7 mouse cellular contexts compared by ENCODE assay signal in the genomic region with DNA sequence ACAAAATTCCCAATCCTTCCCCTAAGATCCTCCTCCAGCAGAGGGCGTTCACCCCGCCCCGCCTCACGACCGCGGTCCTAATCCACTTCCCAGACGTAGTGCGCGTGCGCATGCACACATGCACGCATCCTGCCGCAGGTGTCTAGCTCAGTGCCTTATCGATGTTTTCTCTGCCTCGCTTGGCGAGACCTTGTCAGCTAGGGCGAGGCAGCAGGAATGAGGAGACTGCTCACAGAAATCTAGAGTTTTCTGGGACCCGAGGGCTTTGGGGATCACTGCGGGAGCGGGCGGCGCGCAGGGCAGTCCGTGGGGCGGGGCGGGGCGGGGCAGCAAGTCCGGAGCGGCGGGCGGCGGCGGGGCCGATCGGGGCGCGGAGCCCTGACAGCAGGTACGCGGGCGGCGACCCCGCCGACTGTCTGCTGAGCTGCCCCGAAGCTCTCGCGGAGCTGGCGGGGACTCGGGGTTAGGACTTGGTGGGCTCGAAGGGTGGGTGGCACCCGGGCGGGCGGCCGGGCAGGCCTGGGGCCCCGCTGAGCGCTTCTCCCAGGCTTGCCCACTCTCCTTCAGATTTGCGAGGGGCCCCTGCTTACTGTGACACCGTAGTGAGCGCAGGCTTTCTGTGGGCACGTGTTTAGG. TPM values are rescaled to one million over a fixed set of nuclear protein-coding genes. Genes with fewer than 3 reads are reported as not detected.
DNase-seq lines count a peak whose midpoint lies in the region; ATAC-seq and TF ChIP-seq lines count a peak whose summit lies in the region.

A gene (plus strand): TSS at position 314 of the 636 bp plus-strand sequence.

- H3K9ac ChIP-seq in intestine, postnatal 0 days (ENCODE audit: low read depth, low read length) = peak within 1 kb of the TSS; percentile 68
- peak within 1 kb of the TSS; percentile 90 for H3K9ac ChIP-seq in midbrain, embryonic 12.5 days (replicated peaks)

- DNase-seq in adrenal gland, adult 8-10 months = peak; percentile 94
- peak; percentile 95 for DNase-seq in embryo, embryonic 9.5 days (ENCODE audit: extremely low spot score)
- peak; percentile 46 for DNase-seq in gonadal fat pad, adult 2 months (ENCODE audit: low read depth)
- DNase-seq in left cerebral cortex, postnatal 4 days = peak; percentile 97

- peak; percentile 50 for TF ChIP-seq POLR2A in small intestine, adult 2 months (IDR thresholded peaks at IDR 0.05; ENCODE audit: low read depth, low read length)

- peak within 1 kb of the TSS; percentile 59 for H3K4me2 ChIP-seq in intestine, postnatal 0 days (replicated peaks; ENCODE audit: low read depth)
- H3K4me2 ChIP-seq in midbrain, embryonic 12.5 days (replicated peaks) = peak within 1 kb of the TSS; percentile 85

- peaks cover 12% of the 10 kb centered on the region; the same call in 1 of the 2 replicates for H3K27me3 ChIP-seq in intestine, postnatal 0 days (replicated peaks; ENCODE audit: control insufficient read depth, insufficient read depth, low read length)
- peaks cover 29% of the 10 kb centered on the region for H3K27me3 ChIP-seq in midbrain, embryonic 12.5 days
- no peaks in the 10 kb centered on the region for H3K27me3 ChIP-seq in small intestine, adult 2 months (ENCODE audit: control insufficient read depth, insufficient read depth, low read length)

- intact Hi-C loops in left cerebral cortex, postnatal 4 days (cut with DNase I) = no loop called here

- peak within 1 kb of the TSS; percentile 69 for H3K4me3 ChIP-seq in intestine, postnatal 0 days (ENCODE audit: low read depth, low read length)
- H3K4me3 ChIP-seq in midbrain, embryonic 12.5 days = peak within 1 kb of the TSS; percentile 91
- peak within 1 kb of the TSS; percentile 92 for H3K4me3 ChIP-seq in small intestine, adult 2 months (ENCODE audit: low read depth, low read length)

- H3K9me3 ChIP-seq in intestine, postnatal 0 days (ENCODE audit: control insufficient read depth) = no peaks in the 10 kb centered on the region
- H3K9me3 ChIP-seq in midbrain, embryonic 12.5 days = no peaks in the 10 kb centered on the region

- H3K27ac ChIP-seq in intestine, postnatal 0 days (ENCODE audit: low read depth, low read length) = peak within 1 kb of the TSS; percentile 67
- H3K27ac ChIP-seq in midbrain, embryonic 12.5 days (replicated peaks) = peak within 1 kb of the TSS; percentile 84
- H3K27ac ChIP-seq in small intestine, adult 2 months (ENCODE audit: insufficient read depth, low read depth, low read length) = peak within 1 kb of the TSS; percentile 88

- peak; percentile 81 for ATAC-seq in intestine, postnatal 0 days
- ATAC-seq in midbrain, embryonic 12.5 days (ENCODE audit: low FRiP score, low read depth) = peak; percentile 81

- H3K4me1 ChIP-seq in intestine, postnatal 0 days (replicated peaks; ENCODE audit: control insufficient read depth, insufficient read depth, low read length) = peaks cover 12% of the 10 kb centered on the region; the same call in 1 of the 2 replicates
- peaks cover 38% of the 10 kb centered on the region for H3K4me1 ChIP-seq in midbrain, embryonic 12.5 days
- peaks cover 11% of the 10 kb centered on the region for H3K4me1 ChIP-seq in small intestine, adult 2 months (ENCODE audit: control insufficient read depth, insufficient read depth, insufficient read length, low read length)

- H3K36me3 ChIP-seq in intestine, postnatal 0 days (ENCODE audit: control insufficient read depth, insufficient read depth) = no peaks in the 10 kb centered on the region
- no peaks in the 10 kb centered on the region for H3K36me3 ChIP-seq in midbrain, embryonic 12.5 days
- H3K36me3 ChIP-seq in small intestine, adult 2 months (ENCODE audit: control insufficient read depth, insufficient read depth, low read length) = no peaks in the 10 kb centered on the region

- WGBS in intestine, postnatal 0 days = under 1% methylated on average over 55 of the region's 58 CpGs
- WGBS in midbrain, embryonic 12.5 days = under 1% methylated on average over 51 of the region's 58 CpGs
- WGBS in small intestine, adult 2 months = under 1% methylated on average over 58 of the region's 58 CpGs

- peak; percentile 95 for TF ChIP-seq CTCF in intestine, postnatal 0 days (IDR thresholded peaks at IDR 0.05; ENCODE audit: low read depth)
- peak; percentile 87 for TF ChIP-seq CTCF in small intestine, adult 2 months (IDR thresholded peaks at IDR 0.05; ENCODE audit: extremely low read depth, insufficient read length, insufficient replicate concordance, low read depth, low read length)

RNA-seq across cellular contexts. Expression of the gene that starts here (rescaled TPM):
- total RNA-seq in adrenal gland, adult 8-10 months (2022) = 100 to 1,000 TPM; 145 to 192 (median 162) TPM
- polyA plus RNA-seq in gonadal fat pad, adult 2 months (2012; rRNA removed) = 101 and 114 TPM in 2 replicates
- polyA plus RNA-seq in intestine, postnatal 0 days (2015; fragmentation: Nextera tagmentation; extraction: Ambion mirVana) = 47.1 and 49.9 TPM in 2 replicates
- total RNA-seq in left cerebral cortex, postnatal 4 days (2021) = 100 to 1,000 TPM; 319 to 327 TPM
- 148 and 156 TPM in 2 replicates for polyA plus RNA-seq in midbrain, embryonic 12.5 days (2016; fragmentation: Nextera tagmentation; extraction: Ambion mirVana)
- polyA plus RNA-seq in small intestine, adult 2 months (2012; rRNA removed) = 77.1 and 168 TPM in 2 replicates

Comparison
In these comparisons a context has a peak if more than half of its experiments do, and no peak if none do; other contexts are left out.
1. Peak in every context shown above with its lines: DNase-seq, ATAC-seq, H3K4me3 ChIP-seq and H3K27ac ChIP-seq.
2. DNase-seq: peak in every context shown above with its lines; median percentile 97 in left cerebral cortex, postnatal 4 days; 95 in embryo, embryonic 9.5 days; 94 in adrenal gland, adult 8-10 months; 46 in gonadal fat pad, adult 2 months.